10 mouse cellular contexts compared by ENCODE assay signal in genomic region chr2:4508959-4509615, GRCm38 (mm10).
DNase-seq lines count a peak whose midpoint lies in the region; ATAC-seq and TF ChIP-seq lines count a peak whose summit lies in the region.
"Had no signal": no experiment of that assay in that cellular context is flagged by ENCODE, and none has a peak within 500 bp of the region (broad histone marks: within the 10 kb centered on the region; RNA-seq: fewer than 3 reads in every experiment).

No protein-coding gene starts in this region.

- peak overlapping the region; percentile 52; the same call in 1 of the 2 replicates for H3K27ac ChIP-seq in limb, embryonic 14.5 days (replicated peaks; ENCODE audit: low read depth, low read length)
- H3K27ac ChIP-seq in limb, embryonic 10.5 days, result no peak overlapping the region
- peak overlapping the region; percentile 75 for H3K27ac ChIP-seq in intestine, embryonic 14.5 days (ENCODE audit: low read depth)
- peak overlapping the region; percentile 8; the same call in 1 of the 2 replicates for H3K27ac ChIP-seq in limb, embryonic 15.5 days

- WGBS in limb, embryonic 14.5 days, result 79% methylated on average over 10 of the region's 10 CpGs
- 89% methylated on average over 10 of the region's 10 CpGs for WGBS in limb, embryonic 10.5 days
- WGBS in intestine, embryonic 14.5 days, result 54% methylated on average over 10 of the region's 10 CpGs
- 73% methylated on average over 10 of the region's 10 CpGs for WGBS in limb, embryonic 15.5 days

- H3K4me2 ChIP-seq in limb, embryonic 14.5 days (replicated peaks; ENCODE audit: low read depth, low read length, severe bottlenecking), result no peak overlapping the region
- no peak overlapping the region for H3K4me2 ChIP-seq in intestine, embryonic 14.5 days (ENCODE audit: low read length)
- H3K4me2 ChIP-seq in limb, embryonic 15.5 days, result no peak overlapping the region
- H3K4me2 ChIP-seq: heart, embryonic 11.5 days had no signal

- no peak for ATAC-seq in limb, embryonic 14.5 days (ENCODE audit: low FRiP score, low read depth)
- no peak for ATAC-seq in intestine, embryonic 14.5 days (replicated peaks; ENCODE audit: low FRiP score, low TSS enrichment, low read depth)
- no peak for ATAC-seq in limb, embryonic 15.5 days (ENCODE audit: insufficient number of reproducible peaks, low FRiP score, low TSS enrichment, low read depth)
- no peak for ATAC-seq in megakaryocyte-erythroid progenitor cell, adult 5-6 weeks (replicated peaks; ENCODE audit: low FRiP score, low TSS enrichment, poor library complexity, severe bottlenecking)

- peaks cover 6% of the 10 kb centered on the region; the same call in 1 of the 2 replicates for H3K4me1 ChIP-seq in limb, embryonic 14.5 days (ENCODE audit: control insufficient read depth, insufficient read depth, low read length)
- H3K4me1 ChIP-seq in limb, embryonic 10.5 days, result peaks cover 15% of the 10 kb centered on the region
- H3K4me1 ChIP-seq in intestine, embryonic 14.5 days (replicated peaks; ENCODE audit: control insufficient read depth, insufficient read depth, low read length), result peaks cover 28% of the 10 kb centered on the region
- peaks cover 27% of the 10 kb centered on the region for H3K4me1 ChIP-seq in limb, embryonic 15.5 days

- DNase-seq in cerebellum, postnatal 10 days, result peak; percentile 50 to 58
- DNase-seq in cerebellum, adult 9-10 months, result no peak
- DNase-seq in limb, embryonic 14.5 days (ENCODE audit: low spot score), result no peak
- DNase-seq in limb, embryonic 10.5 days (ENCODE audit: low spot score), result no peak
- DNase-seq in intestine, embryonic 14.5 days (ENCODE audit: low spot score), result no peak
- no peak for DNase-seq in adrenal gland, postnatal 4 days (ENCODE audit: low spot score in 2 of 2)
- DNase-seq: spleen, adult 18-20 months had no signal

- peaks cover 22% of the 10 kb centered on the region; the same call in 1 of the 2 replicates for H3K36me3 ChIP-seq in limb, embryonic 14.5 days (ENCODE audit: control insufficient read depth, insufficient read depth, low read length)
- H3K36me3 ChIP-seq in limb, embryonic 10.5 days, result peaks cover 64% of the 10 kb centered on the region
- H3K36me3 ChIP-seq in intestine, embryonic 14.5 days (ENCODE audit: control insufficient read depth, insufficient read depth, low read length), result 0 out of 2 replicates have a peak, but pooled peaks cover 10% of the 10 kb centered on the region
- H3K36me3 ChIP-seq in limb, embryonic 15.5 days, result peaks cover 11% of the 10 kb centered on the region

- H3K9ac ChIP-seq in limb, embryonic 14.5 days (ENCODE audit: low read depth, low read length, severe bottlenecking), result no peak overlapping the region
- H3K9ac ChIP-seq in intestine, embryonic 14.5 days (ENCODE audit: low read length), result no peak overlapping the region
- H3K9ac ChIP-seq in limb, embryonic 15.5 days, result no peak overlapping the region

- TF ChIP-seq POLR2A in limb, embryonic 14.5 days (IDR thresholded peaks at IDR 0.05; ENCODE audit: borderline replicate concordance, extremely low read depth, insufficient read depth, insufficient read length), result no peak

- no peaks in the 10 kb centered on the region for H3K9me3 ChIP-seq in limb, embryonic 14.5 days (ENCODE audit: control insufficient read depth, low read length)
- no peaks in the 10 kb centered on the region for H3K9me3 ChIP-seq in limb, embryonic 10.5 days (replicated peaks)
- H3K9me3 ChIP-seq in intestine, embryonic 14.5 days (ENCODE audit: control insufficient read depth, low read length), result no peaks in the 10 kb centered on the region
- H3K9me3 ChIP-seq in limb, embryonic 15.5 days, result no peaks in the 10 kb centered on the region

- no peaks in the 10 kb centered on the region for H3K27me3 ChIP-seq in limb, embryonic 14.5 days (ENCODE audit: control insufficient read depth, insufficient read depth, low read length)
- H3K27me3 ChIP-seq in limb, embryonic 10.5 days (ENCODE audit: low read depth, poor library complexity, severe bottlenecking), result no peaks in the 10 kb centered on the region
- no peaks in the 10 kb centered on the region for H3K27me3 ChIP-seq in intestine, embryonic 14.5 days (replicated peaks; ENCODE audit: control insufficient read depth, insufficient read depth, low read length)
- H3K27me3 ChIP-seq in limb, embryonic 15.5 days, result no peaks in the 10 kb centered on the region

- no peak overlapping the region for H3K4me3 ChIP-seq in limb, embryonic 14.5 days (replicated peaks; ENCODE audit: low read length)
- no peak overlapping the region for H3K4me3 ChIP-seq in limb, embryonic 10.5 days
- H3K4me3 ChIP-seq in intestine, embryonic 14.5 days (ENCODE audit: low read depth, low read length), result no peak overlapping the region
- no peak overlapping the region for H3K4me3 ChIP-seq in limb, embryonic 15.5 days

Comparison
In these comparisons a context has a peak if more than half of its experiments do, and no peak if none do; other contexts are left out.
1. DNase-seq: peak in cerebellum, postnatal 10 days (2 of 2); none in cerebellum, adult 9-10 months (single experiment), limb, embryonic 14.5 days (single experiment), limb, embryonic 10.5 days (single experiment), intestine, embryonic 14.5 days (single experiment) and adrenal gland, postnatal 4 days (0 of 2).